Mouse (Mus musculus) MEL-GATA-1-ER (cell line): ENCODE measurements at regions not wholly inside any gene's neighbourhood (a gene's known extent, or its start where the extent isn't known, plus 50 kb on each side); places are given as distances from the start of the nearest gene placed in this dataset.

Experiments
- DNase-seq: peaks from one replicate; pipeline ENCODE4 v3.0.0-alpha.2; 2012; ENCODE audit warnings: low read depth; ENCODE audit errors: extremely low read depth

GRCm38 (mm10) chr15:11774717-11775116, 132.4 kb downstream of the Npr3 start:
- no peak for DNase-seq

GRCm38 (mm10) chr15:11770596-11770995, 136.5 kb downstream of the Npr3 start:
- no peak for DNase-seq

DNA sequence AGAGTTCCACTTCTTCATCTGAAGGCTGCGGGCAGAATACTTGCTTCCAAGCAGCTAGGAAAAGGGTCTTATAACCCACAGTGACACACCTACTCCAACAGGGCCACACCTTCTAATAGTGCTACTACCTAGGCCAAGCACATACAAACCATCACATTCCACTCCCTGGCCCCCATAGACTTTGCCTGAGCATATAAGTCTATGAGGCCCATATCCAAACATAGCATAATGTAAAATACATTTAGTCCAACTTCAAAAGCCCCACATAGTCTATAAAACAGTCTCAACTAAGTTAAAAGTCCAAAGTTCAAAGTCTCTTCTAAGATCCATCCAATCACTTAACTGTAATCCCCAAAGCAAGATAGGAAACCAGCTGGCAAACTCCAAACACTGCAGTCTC, 149.1 kb downstream of the Npr3 start:
- no peak for DNase-seq

DNA sequence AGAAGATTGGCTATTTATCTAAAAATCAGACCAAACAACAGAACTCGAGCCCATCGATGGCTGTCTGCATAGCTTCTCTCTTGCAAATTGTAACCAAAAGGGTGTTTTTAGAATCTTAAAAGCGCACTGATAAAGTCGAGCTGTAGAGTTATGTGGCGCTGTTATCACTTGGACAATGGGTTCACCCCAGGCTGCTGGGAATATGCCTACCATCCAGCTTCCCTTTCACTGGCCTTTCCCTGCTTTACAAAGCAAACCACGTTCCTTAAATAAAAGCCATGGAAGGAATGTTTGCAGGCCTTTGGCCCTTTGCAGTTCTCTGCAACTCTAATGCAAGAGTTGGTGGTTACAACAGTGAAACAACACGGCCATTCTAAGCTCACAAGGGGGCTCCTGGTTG, 150.3 kb downstream of the Npr3 start:
- DNase-seq = no peak

DNA sequence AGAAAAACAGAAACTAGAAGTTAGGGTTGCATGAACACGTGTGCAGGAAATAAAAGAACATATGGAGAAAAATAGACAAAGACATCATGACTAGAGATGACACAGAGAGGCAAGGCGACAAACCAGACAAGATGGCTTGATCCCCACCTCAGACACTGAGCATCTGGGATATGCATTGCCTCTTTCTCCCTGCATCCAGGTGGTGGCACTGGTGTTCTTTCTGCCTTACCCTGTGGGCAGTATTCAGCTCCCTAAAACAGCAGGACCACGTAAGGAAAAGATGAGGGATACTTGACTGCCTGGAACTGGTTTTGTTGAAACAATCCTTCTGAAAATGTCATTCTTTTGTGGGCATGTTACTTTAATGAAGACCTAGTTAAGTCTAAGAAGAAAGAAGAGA, 153.9 kb downstream of the Npr3 start:
- no peak for DNase-seq

GRCm38 (mm10) chr15:11750893-11751292, 156.2 kb downstream of the Npr3 start:
- no peak for DNase-seq

DNA sequence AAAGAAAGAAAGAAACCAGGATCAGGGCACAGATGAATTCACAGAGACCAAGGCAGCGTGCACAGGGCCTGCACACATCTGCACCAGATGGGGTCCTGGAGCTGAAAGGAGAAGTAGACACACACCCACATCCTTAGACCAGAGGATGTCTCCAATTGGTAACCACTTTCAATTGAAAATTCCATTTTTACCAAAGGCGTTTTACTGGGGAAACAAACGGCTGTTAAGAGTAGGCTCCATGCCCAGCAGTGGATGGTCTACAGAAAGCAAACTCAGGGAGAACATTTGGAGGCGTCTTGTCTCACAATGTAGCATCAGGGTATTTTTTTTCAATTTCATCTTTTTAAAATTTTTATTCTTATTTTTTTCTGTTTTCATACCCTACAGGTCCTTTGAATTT, 157.6 kb downstream of the Npr3 start:
- no peak for DNase-seq

- DNase-seq = no peak
These were observed 158.8 kb downstream of the Npr3 start for GRCm38 (mm10) chr15:11748306-11748705.

GRCm38 (mm10) chr15:11746754-11747153, 160.3 kb downstream of the Npr3 start:
- no peak for DNase-seq

DNA sequence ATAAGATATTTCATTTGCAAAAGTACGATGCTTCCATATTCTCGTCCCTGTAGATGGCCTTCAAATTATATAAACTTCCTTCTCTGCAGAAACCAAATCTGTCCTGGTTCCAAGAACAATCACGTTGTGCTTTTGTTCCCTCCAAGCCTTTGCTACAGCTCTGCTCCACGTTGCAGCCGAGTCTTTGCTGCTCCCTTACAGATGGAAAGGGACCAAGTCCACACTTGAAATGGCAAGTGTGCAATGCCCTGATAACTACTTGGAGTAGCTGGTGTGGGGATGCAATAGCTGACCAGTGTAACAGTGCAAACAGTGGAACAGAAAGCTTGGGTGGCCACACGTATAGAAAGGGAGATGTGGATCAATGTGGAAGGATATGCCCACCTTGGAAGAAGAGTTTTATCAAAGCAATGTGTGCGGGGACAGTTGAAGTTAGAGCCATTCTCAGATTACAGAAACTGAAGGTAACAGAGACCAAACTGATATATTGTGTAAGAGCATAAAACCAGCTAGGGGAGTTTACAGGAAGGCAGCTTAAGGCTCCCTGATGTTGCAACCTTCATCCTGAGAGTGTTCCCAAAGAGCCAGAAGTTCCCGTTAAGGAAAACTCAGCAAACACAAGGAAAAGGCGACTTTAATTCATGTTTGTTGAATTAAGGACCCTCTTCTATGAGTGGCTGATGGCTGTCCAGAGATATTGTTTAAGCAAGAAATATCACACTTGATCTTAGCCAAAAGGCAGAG, 161.3 kb downstream of the Npr3 start:
- no peak for DNase-seq

DNA sequence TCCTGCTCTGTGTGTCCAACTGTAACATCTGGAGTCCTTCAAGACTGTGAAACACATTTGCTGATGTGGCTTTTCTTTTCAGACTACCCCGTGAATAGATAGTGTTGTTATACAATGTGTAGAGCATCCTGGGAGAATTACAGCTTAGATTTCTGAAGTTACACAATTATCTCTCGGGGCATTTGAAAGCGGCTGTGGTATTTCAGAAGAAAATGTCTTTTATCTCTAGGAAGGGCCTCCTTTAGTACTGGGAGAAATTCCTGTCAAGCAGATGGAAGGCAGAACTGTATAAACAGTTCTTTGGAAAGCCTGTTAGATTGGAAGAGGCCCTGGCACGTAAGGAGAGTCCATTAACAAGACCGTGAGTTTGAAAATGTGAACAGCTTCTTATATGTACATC, 162.2 kb downstream of the Npr3 start:
- DNase-seq = no peak

- no peak for DNase-seq
These were observed 162.8 kb downstream of the Npr3 start for GRCm38 (mm10) chr15:11744296-11744695.

DNA sequence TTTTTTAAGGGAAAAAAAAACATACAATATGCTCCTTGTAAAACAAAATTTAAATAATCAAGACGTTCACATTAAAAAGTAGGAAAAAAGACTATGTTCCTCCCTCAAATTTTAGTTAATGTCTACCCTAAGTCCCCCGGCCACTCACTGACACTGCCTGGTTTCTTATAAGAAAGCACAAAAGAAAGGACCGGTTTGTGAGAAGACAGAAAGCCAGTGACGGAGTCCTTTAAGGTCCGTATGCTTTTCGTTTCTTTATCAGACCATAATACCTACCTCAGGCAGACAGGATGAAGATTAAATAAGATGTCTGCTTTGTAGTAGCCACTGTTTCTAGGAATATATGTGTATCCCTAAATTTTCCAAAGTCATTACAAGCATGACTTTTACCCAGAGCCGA, 164.3 kb downstream of the Npr3 start:
- DNase-seq = no peak

DNA sequence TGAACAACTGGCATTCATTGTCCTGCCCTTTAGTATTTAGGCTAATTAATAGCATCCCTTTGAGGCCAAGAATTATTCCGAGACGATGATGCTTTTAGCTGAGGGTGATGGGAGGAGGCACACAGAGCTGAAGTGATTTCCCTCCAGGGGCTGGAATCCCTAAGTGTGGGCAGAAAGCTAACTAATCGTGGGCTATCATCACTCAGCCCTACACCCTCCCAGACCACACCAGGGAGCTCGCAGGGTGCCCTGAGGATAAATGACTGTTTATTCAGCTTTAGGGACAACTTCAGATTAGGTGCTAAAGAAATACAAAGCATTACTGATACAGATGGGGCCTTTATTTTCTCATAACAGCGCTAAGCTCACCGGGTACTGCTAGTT, 164.7 kb downstream of the Npr3 start:
- no peak for DNase-seq

- DNase-seq = no peak
These were observed 165.3 kb downstream of the Npr3 start for GRCm38 (mm10) chr15:11741598-11742345.

DNA sequence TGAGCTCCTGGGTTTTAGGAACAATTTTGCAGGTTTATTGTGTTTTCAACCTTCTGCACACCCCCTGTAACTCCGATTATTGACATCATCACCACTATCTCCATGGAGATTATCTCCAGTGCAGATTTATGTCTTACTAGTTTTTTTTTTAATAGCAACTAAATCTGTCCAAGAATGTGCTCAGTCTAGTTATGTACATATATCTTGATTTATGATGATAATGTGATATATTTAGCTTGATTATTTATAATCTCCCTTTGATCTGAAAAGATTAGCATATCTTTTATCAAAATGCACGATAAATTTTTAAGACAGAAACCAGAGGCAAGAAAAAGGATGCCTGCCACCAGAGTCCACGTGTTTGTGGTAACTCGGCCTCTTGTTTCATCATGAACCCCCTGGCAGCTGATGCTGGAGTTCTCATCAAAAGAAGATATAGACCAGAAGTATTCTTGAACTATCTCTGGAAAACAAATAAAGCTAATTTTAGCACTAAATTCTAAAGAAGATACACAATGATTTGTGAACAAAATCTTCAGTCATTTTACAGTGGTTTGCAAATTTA, 169.6 kb downstream of the Npr3 start:
- DNase-seq = no peak

GRCm38 (mm10) chr15:11734639-11735265, 172.3 kb downstream of the Npr3 start:
- no peak for DNase-seq

DNA sequence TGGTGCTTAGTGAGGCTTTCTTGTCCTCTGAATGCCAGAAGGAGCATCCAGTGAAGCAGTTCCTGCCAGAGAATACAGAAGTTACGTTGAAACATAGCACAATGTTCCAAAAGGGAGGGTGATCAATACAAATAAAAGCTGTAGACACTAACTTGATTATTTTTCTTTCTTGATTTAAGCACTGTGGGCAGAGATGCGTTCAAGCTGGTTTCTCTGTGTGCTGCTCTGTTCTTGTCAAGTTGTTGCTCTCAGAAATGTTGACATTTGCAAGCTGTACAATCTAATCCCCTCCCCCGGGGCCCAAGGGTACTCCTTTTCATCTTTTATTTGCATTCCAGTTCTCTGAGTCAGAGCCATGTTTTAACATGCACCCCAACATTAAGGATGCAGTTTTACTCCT, 177.7 kb downstream of the Npr3 start:
- no peak for DNase-seq

DNA sequence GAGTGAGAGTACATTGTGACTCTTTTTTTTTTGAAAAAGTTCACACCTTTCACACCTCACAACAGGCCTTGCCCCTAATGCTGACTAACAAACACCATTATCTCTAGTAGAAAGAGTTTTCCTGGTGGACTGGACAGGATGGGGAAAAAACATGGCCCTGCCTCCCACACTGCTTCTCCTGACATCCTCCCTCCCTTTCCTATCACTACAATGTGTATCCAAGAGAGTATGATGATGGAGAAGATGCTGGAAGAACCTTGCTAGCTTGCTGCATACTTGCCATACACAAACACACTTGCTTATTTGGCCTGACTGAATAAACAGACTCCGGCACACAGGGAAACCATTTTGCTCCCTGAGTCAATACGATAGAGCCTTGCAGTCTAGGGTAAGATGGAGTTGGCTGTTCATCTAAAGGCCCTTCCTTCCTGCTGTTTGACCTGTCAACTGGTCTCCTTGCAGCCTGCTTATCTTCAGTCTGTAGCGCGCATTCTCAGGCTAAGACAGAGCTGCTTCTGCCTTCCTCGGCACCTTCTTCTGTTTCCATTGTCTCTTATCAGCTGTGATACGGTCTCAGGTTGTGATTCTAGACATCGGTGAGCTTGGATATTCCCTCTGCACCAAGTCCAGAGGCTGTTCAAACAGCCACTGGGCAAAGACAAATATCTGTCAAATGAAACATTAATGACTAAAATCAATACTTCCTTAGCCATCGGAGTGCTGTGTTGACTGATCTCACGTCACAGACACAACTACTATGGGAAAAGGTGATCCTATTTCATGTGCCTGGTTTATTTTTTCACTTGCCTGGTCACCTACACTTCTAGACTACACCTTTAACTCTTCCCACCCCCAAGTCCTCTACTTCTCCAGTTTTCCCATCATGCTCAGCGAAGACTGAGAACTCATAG, 181.2 kb downstream of the Npr3 start:
- no peak for DNase-seq

GRCm38 (mm10) chr15:11720645-11721044, 186.4 kb downstream of the Npr3 start:
- no peak for DNase-seq

DNA sequence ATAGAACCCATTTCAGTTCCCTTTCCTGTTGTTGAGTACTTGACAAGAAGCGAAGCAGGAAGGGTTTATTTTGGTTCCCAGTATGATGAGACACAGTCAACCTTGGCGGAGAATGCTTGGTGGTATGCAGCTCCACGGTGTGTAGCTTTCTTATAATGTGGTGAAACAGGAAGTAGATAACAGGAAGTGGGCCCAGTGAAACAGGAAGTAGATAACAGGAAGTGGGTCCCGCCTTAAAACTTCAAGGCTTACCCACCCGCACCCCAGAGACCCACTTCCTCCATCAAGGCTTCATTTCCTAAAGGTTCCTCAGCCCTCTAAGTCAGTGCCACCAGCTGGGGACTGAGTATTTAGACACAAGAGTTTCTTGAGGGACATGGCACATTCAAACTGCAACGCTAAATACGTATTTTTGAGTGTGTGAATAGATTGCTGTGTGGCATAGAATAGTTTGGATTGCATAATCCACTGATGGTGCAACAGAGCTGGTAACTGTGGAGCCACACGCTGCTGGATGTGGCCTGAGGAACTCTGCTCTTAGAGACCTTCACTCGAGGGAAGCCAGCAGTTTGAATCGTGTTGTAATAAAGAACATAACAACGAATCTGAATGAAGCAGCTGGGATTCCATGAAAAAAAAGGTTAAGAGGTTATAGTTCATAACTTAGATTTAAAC, 190.8 kb downstream of the Npr3 start:
- DNase-seq = peak; percentile 50
